Mouse (Mus musculus): ENCODE data around the gene 1600002K03Rik.
"Not testable (repeated sequence)": the region's sequence is repeated elsewhere in the genome, so short reads cannot be mapped to it uniquely, and the experiment has no call there.

The 1600002K03Rik gene

DNA sequence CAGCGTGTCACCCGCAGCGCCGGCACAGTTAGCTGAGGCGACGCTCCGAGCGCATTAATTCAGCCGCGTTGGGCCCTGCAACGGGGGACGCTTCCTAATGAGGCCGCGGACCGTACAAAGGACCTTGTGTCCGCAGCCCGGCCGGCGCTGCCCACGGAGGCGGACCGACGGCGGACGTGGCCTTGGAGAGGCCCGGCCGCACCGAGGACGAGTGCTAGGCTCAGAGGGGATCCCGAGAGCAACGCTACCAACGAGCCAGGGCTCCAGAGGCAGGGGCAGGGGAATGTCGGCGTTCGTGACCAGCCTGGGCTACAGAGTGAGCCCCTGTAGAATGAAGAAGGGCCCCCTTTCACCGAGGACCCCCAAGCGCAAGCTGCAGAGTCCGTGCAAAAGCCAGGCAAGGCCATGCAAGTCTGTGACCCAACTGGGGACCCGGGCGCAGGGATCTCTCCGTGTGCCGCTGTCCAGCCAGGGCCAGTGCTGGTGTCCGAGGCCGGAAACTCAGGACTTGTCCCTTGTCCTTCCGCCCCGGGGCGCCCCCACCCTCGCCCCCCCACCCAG, 17.8 kb downstream of the 1600002K03Rik start:
- DNase-seq: peak; percentile 38

DNA sequence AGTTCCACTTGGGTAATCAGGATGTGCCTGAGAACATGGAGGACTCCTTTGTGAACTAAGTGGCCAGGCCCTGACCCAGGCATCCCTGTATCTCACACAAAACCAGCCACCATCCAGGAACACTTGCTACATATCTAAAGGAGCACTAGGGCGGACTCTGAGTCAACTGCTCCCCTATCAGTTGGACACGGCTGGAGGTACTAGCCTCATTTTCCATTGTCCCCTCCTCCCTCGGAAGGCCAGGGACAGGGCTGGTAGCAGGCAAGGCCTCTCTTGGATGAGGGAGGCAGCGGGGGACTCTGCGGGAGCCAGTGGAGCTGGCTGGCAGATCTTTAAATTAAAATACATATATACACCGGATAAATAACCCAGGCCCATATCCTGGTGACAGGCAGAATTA, 21.2 kb downstream of the 1600002K03Rik start:
- no peak for DNase-seq

DNA sequence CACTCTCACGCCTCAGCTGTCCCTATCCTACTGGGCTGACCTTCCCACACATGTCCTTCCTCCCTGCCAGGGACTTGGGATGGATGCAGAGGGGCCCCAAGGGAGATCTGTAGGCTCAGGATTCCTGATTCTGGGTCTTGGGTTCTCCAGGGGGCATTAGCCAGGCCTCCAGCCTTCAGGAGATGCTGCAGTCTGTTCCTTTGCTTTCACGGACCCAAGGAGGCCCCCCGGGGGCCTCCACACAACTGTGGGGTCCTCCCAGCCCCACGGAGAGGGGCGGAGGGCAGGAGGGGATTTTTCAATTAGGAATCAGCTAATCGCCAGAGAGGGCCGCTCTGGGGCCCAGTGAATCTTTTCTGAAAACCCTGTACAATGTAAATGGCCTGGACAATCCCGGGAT, 21.7 kb downstream of the 1600002K03Rik start:
- no peak for DNase-seq

DNA sequence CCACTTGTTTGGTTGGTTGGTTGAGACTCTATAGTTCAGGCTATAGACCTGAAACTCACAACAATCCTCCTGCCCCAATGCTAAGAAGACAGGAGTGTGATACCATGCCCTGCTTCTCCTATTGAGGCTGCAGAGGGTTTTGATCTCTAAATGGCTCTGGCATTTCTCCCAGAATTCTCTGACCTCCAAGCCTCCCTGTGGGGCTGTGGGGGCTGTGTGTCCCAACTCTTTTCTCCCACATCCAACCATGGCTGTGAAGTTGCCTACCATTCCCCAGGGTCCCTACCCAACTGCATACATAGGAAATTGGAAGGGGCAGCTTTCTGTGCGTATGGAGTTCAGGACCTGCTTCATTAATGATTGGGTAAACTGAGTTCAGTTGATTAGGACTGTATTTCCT, 23.4 kb downstream of the 1600002K03Rik start:
- no peak for DNase-seq

DNA sequence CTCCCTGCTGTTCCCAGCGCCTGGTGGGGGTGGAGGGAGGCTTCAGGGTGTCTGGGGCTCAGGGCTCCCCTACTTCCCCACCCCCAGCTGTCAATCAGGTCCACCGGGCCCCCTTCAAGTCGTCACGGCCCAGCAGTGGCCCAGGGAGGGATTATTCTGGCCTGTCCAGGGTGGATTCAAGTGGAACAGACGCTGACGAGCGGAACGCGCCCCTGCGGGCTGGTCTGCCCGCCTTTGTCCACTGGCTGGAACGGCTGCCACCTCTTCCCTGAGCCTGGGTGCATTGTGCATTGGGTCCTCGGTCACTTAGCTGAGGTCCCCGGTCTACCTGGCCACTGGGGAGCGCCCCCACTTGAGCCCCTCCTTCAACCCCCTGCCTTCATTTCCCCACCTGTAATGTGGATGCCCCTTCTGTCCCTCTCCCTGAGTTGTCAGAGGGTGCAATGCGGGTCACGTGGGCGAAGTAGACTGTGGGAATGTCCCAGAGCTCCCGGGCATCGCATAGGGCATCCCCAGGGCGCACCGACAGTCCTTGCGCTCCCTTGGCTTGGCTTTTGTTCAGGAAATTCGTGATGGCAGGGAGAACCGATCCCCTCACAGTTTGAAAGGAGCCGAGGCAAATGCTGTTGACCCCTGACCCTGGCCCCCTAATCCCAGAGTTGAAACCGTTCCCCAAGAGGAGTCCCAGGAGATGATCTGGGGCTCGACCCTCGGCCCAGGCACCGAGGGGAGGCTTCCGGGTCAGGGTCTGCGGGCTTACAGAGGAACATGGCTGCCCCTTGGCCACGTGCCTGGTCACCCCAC, 24.2 kb downstream of the 1600002K03Rik start:
- DNase-seq: no peak

DNA sequence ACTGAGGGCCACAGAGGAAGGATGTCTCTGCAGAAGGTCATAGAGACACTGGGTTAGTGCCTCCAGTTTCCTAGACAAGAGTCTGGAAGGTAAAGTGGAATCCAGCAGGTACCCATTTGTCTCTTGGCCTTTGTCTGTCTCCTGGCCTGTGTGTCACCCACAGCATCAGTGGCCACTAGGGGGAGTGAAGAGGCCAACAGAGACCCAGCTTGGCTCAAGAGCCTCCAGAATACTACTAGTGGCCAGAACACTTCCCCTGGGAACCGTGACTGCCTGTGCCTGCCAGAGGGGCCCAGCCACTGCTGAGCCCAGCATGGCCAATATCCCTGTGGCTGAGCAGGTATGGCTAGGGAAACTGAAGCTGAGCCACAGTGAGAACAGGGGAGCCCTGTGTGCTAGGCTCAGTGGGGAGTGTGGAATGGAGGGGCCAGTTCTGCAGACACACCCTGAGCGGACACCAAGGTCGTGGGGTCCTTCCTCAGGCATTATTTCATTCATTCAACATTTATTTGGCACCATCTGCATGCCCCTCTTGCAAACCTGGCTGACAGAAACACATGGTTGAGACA, 26.8 kb downstream of the 1600002K03Rik start:
- peak; percentile 83 for DNase-seq

DNA sequence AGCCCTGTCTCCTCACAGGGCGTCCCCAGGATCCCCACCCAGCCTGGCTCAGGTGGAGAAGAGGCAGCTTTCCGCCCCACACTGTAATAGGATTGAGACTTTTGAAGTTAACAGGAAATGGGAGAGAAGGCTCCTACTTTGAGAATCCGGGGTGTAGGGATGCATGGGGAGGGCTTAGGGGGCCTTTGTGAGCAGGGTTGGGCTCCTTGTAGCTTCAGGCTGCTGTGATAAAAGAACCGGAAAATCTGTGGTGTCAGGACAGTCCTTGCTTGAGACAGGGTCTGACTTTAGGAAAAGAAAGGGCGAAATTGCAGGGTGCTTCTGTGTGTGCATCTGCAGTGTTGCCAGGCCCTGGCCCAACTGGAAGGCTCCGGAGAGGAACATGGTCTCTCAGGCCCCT, 27.7 kb downstream of the 1600002K03Rik start:
- no peak for DNase-seq

DNA sequence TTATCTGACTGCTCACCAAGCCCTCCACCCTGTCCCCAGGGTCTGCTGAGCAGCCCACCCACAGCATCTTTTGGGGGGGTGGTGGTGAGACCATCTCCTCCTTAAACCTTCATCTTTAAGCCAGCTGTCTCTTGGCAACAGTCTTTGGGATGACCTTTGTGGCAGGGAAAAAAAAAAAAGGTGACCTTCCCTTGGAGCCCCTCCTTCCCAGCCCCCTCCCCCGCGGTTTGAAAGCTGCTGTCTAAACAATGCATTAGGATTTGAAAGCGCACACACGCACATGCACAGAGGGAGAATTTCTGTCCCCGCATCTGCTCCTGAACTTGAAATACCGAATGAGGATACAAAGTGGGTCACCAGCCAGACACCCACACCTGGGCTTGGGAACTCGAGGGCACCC, 31.3 kb downstream of the 1600002K03Rik start:
- DNase-seq: no peak

DNA sequence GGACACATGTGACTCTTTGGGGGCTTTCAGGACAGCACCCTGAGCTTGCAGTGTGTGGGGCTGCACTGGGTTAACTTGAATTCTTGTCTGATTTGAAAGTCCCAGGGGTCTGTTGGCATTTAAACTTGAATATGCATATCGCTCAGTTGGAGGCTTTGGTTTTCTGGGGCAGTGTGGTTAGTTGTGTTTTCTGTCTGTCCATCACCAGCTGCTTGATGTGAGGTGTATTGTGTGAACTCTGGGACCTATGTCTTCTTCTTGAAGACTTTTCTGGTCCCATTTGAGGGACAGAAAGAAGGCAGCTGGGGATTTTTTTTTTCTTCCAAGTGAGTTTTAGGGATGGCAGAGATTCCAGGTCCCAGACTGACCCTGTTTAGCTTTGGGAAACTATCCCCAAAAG, 34.5 kb downstream of the 1600002K03Rik start:
- no peak for DNase-seq

DNA sequence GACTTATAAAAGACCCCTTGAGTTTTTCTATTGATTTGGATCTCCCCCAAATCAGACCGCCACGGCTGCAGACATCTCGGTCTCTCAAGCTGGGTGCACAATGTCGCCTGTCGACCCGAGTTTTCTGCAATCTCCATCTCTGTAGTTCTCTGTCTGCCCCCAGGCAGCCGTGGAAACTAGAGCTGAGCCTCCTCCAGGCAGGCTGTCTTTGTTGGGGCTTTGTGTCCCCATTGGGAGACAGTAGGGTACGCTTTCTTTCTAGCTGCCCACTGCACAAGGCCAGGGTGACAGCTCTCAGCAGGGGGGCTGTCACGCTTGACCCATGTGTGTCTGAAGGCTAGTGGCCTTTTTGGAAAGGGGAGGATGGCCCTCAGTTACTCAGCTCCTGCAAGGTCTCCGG, 34.9 kb downstream of the 1600002K03Rik start:
- DNase-seq: no peak

DNA sequence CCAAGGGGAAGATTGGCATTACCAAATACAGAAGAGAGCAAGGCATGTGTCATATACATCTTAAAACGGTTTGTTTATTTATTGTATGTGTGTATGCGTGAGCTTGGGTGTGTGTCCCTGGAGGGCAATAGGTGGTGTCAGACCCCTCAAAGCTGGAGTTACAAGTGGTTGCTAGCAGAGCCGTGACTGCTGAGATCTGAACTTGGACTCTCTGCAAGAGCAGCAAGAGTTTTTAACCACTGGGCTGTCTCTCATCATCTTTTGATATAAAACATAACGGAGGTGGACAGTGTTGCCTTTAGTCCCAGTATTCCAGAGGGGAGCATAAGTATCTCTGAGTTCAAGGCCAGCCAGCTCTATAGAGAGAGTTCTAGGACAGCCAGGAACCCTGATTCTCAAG, 35.5 kb downstream of the 1600002K03Rik start:
- DNase-seq: no peak

DNA sequence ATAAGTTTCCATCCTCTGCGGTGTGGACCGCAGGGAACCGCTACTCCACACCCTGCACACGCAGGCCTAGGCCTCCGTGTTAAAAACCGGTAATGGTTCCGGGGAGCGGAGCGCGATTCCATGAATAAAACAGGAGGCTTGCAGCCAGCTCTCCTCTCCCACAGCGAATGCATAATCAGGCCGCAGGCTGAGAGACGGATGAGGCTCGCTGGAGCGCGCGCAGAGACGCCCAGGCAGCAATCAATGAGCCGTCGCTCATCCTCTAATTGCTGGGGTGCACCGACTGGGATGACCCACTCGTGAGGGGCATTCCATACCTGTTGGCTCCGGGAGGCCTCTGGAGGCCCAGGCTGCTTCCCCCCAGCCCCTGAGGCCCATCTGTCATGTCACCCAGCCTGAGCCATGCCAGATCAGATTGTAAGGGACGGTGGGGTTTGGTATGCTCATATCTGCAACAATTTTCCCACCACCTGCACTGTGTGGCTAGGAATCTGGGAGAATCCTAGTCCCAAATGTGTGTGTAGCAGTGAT, 36.2 kb downstream of the 1600002K03Rik start:
- no peak for DNase-seq

DNA sequence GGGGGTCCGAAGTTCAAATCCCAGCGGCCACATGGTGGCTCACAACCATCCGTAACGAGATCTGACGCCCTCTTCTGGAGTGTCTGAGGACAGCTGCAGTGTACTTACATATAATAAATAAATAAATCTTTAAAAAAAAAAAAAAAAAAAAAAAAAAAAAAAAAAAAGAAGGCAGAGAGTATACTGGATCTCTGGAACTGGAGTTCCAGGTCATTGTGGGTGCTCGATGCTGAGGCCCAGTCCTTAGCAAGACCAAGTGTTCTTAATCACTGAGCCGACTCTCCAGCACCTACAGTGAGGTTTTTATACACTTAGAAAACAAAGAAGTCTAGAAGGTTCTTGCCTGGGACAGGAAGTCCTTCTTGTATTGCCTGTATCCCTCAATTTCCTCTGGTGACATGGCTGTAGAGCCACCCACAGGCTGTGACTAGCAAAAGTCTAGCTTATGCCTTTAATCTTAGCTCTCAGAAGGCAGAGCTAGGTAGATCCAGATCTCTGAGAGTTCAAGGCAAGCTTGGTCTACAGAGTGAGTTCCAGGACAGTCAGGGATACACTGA, 38.9 kb downstream of the 1600002K03Rik start:
- not testable (repeated sequence) for DNase-seq

DNA sequence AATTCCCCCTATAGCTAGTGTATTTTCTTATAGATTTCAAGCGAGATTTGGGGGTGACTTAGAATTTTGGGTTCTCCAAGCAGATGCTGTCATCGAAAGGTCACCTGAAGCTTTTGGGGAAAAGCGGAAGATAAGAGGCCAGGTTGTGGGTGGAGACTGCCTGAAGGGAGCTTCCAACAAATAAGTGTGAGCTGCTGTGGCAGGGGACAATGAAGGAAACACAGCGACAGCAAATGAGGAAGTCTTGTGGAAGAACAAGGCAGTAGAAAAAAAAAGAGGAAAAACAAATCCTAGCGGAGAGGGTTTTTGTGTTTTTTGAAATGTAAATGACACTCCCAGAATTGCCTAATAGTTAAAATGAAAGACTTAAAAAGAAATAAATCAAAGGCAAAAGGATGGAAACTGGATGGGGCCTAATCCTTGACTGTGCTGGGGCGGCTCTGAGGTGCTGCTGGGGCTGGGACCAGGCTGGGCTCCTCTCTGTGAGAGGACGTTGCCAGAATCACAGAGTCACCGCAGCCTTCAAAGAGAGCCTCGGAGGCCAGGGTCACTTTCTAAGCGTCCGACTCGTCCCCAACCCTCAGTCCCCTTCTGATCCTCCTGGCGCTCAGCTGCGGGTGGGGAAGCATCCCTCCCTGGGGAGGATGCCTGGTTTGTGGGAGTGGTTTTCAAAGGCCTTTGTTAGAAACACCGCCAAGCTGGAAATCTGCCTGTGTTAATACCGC, 42.5 kb downstream of the 1600002K03Rik start:
- DNase-seq: no peak

DNA sequence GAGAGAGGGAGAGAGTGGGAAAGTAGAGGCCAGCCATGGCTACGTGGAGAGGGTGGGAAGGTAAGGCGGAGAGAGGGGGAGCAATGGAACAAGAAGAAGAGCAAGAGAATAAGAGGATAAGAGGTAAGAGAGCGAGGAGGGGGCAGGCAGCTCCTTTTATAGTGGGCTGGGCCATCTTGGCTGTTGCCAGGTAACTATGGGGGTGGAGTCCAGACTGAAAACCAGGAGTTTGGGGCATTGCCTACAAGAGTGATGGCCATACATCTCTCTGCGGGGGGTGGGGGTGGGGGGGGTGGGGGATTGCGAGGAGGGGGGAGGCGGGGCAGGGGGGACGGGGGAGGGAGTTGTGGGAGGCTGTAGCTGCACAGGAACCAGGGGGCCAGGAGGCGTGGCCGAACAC, 47.9 kb downstream of the 1600002K03Rik start:
- no peak for DNase-seq

DNA sequence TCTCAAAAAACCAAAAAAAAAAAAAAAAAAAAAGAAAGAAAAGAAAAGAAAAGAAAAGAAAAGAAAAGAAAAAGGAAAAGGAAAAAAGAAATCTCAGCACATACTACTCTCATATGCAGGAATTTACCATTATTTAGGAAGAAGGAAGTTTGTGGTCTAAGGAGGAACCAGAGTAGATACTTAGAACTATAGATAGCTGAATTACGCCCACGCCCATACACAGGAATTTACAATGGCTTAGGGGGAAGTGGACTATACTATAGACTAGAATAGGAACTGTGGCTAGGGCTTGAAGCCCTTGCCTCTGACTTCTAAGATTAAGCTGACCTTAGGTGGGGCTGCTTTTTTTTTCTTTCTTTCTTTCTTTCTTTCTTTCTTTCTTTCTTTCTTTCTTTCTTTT, 50.4 kb downstream of the 1600002K03Rik start:
- DNase-seq: not testable (repeated sequence)

Data from liver (tissue).